Mouse (Mus musculus) embryonic stem cell, embryonic (primary cell): ENCODE data around the gene Efna2.

Source experiments
- CTCF ChIA-PET, 4 experiments: fragments of 300-600 bp in 2 of 4; fragments of 350-600 bp in 2 of 4; sonication (Branson Sonifier 250); formaldehyde crosslinking; loops; one replicate each; lab custom pipeline; 2022; ENCODE audit warnings: inconsistent platforms in 2 of 4; lab: Charles Lee
- POLR2A ChIA-PET, 4 experiments: fragments of 300-600 bp in 2 of 4; fragments of 350-600 bp in 2 of 4; sonication (Branson Sonifier 250); formaldehyde crosslinking; loops; one replicate each; lab custom pipeline; 2022; ENCODE audit warnings: antibody characterized with exemption in 4 of 4, inconsistent platforms in 1 of 4; lab: Charles Lee

Efna2 gene

DNA sequence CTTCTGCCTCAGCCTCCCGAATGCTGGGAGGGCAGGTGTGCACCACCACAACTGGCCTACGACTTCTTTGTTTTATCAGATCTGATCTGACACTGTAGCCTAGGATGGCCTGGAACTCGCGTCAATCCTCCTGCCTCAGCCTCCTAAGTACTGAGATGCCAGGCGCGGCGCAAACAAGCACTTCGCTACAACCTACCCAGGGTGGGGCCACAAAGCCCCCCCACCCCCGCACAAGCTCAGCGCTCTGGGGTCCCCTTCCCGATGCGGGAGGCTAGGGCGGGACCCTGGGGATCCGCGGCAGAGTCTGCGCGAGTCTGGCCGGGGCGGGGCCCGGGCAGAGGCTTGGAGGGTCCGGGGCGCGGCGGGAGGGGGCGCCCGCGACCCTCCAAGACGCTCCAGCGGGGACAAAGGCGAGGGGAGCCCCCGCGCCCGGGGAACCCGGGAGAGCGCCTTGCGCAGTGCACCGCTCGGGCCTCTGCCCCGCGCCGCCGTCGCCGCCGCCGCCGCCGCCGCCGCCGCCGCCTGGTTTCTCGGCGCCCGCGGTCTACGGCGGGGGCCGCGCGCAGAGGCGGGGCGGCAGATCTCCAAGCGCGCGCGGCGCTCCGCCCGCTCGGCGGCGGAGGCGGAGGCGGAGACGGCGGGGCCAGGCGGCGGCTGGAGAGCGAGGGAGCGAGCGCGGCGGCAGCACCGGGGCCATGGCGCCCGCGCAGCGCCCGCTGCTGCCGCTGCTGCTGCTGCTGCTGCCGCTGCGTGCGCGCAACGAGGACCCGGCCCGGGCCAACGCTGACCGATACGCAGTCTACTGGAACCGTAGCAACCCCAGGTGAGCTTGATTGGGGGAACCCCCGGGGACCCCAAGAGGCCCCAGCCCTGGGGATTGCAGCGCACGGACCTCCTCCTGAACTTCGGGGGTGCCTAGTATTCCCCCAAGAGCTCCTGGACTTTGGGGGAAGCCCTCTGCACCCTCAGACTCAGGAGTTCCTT lies at the start of gene Efna2:
Efna2 (plus strand) TSS at position 415 of the 984 bp plus-strand sequence.
- CTCF ChIA-PET = interaction anchor here in 3 of 4 experiments (0.9 to 2.1 kb wide), 12 partner anchors 20 to 327 kb away, joined by 3 to 8 read pairs (median 4); partner anchors contain the start of gene Mum1 (in 1 of the 3)
- POLR2A ChIA-PET = interaction anchor here in 3 of 4 experiments (0.5 to 5.3 kb wide), 20 partner anchors 9 to 134 kb away, joined by 3 to 36 read pairs (median 4); partner anchors contain the start of genes Mum1 (in 2 of the 3), Rps15 (in 2 of the 3), Cirbp (in 1 of the 3) and Dazap1 (in 1 of the 3)

DNA sequence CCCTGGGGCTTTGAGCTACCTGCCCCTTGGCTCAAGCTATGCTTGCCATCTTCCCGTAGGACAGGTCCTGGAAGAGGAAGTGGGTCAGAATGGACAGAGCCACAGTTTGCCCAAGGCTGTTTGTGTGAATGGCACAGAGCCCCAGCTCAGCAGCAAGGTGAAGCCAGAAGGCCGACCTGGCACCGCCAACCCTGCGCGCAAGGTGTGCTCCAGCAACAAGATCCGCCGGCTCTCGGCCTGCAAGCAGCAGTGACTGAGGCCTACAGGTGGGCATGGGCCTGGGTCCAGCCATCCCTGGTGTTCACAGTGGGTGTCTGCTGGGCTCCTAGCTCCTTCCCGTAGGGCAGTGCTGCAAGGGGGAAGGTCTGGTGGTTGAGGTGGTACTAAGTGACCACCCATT lies 49.4 kb upstream of the Efna2 start:
- ChIA-PET POLR2A (interaction anchor here (0.6 to 5.7 kb wide), 49 partner anchors 9 to 276 kb away, joined by 3 to 38 read pairs (median 5); partner anchors contain the start of genes Stk11 (in 3 of the 4), Cbarp (in 2 of the 4), Ptbp1 (in 2 of the 4) and Cirbp (in 1 of the 4)), CTCF (interaction anchor here in 2 of 4 experiments (0.8 to 1.4 kb wide), 5 partner anchors 32 to 246 kb away, joined by 3 to 4 read pairs (median 4); partner anchors contain the start of gene Wdr18 (in 1 of the 2))

DNA sequence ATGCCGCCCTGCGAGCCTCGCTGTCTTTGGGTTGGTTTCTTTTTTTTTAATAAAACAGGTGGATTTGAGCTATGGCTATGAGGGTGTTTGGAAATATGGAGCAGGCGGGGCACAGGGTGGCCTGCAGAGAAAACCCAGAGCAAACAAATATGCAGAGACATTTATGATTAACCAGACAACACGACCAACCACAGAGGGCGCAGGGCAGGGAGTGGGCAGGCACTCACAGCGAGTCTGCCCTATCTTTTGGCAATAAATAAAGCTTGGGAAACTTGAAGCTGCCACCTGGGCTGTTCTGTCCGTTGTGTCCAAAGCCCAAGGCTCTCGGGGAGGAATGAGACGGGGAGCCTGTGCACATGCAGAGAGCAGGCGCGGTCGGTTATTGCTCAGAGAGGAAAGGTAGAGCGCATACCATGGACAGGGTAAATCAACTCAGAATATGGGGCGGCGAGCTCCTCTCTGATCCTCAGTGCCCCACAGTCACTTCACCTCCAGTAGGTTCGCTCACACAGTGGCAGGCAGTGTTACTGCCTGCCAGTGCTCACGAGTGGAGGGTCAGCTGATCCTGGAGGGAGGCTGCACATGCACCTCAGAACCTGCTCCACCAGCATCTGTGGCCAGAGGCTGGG lies 48.8 kb upstream of the Efna2 start:
- POLR2A ChIA-PET = interaction anchor here (0.6 to 5.7 kb wide), 51 partner anchors 9 to 276 kb away, joined by 3 to 38 read pairs (median 5); partner anchors contain the start of genes Stk11 (in 3 of the 4), Cbarp (in 2 of the 4), Cirbp (in 2 of the 4) and Ptbp1 (in 2 of the 4)
- CTCF ChIA-PET = interaction anchor here in 3 of 4 experiments (1.1 to 1.4 kb wide), 4 partner anchors 31 to 245 kb away, joined by 3 to 4 read pairs (median 4); no protein-coding TSS in a partner anchor

DNA sequence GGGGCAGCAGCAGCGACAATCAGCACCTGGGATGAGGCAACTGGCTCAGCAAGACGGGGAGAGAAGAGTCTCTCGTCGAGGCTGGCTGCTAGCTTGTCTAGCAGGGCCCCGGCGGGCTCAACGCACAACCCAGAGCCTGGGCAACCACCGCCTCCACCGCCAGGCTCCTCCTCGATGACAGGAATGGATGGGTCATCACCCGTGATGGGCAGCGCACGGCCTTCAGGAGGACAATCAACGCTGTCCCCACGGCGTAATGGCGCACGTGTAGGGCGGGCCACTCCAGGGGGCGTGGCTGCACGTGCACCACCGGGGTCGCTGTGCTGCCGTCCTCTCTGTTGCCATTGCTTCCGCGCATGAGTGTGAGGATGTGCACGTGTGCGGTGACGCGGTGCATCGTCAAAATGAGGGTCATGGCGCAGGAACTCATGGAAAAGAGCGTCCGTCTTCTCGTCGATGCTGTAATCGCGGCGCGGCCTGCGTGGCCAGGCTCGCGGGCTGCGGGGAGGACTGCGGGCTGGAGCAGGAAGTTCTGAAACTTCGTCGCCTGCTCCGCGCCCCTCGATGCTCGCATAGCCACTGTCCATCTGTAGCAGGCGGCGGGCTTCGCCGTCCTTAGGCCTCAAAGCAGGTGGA lies 47.8 kb upstream of the Efna2 start:
- POLR2A ChIA-PET = interaction anchor here (0.9 to 5.7 kb wide), 36 partner anchors 8 to 267 kb away, joined by 3 to 38 read pairs (median 5); partner anchors contain the start of genes Stk11 (in 3 of the 4), Cirbp (in 2 of the 4), Sbno2 (in 2 of the 4) and Tmem259 (in 2 of the 4)
- CTCF ChIA-PET = interaction anchor here in 2 of 4 experiments (1.1 to 1.4 kb wide), 2 partner anchors 34 to 147 kb away, joined by 3 to 4 read pairs; no protein-coding TSS in a partner anchor

DNA sequence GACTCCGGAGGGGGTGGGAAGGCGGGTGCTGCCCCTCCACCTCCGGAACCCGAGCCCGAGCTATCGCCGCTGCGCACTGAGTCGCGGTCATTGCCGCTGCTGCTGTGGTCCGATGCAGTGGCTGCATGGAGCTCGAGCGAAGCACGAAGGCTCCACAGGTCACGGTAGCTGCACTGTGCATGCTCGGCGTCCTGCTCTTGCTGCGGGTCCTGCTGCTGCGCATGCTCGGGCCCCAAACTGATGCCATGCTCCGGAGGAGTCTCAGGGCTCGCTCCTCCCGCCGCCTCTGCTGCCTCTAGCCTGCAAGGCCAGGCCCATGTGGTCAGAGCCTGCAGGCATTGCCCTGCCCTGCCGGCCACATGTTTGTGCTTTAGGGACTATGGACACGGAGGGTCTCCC lies 47.3 kb upstream of the Efna2 start:
- CTCF ChIA-PET = no interaction called here
- POLR2A ChIA-PET = interaction anchor here in 3 of 4 experiments (0.6 to 5.7 kb wide), 12 partner anchors 9 to 161 kb away, joined by 3 to 29 read pairs (median 4); partner anchors contain the start of genes Cbarp (in 1 of the 3), Cirbp (in 1 of the 3), Grin3b (in 1 of the 3) and Stk11 (in 1 of the 3)

DNA sequence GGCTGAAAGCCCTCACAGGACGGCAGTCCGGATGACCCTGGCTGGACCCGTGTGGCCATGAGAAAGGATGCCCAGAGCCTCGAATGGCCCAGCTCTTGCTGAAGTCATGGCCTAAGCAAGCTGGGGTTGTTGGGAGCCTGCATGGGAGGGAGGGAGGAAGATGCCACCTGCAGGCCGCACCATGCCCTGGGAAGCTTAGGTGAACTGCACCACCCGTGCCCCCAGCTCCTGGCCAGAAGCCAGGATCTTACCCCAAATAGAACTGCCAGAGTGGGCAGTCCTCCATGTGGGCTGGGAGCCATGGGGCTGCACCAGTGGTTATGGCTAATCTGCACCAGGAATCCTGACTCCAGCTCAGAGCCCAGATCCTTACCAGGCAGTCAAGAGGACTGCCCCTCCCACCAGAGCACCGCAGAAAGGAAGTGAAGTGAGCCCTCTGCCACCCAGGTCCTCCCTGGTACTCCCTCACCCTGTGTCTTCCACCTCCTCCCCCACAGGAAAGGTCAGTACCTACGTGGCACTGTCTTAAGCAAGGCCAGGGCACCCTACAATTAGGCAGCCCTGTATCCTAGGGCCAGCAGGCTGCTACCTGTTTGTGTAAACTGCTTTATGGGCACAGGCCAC lies 45.9 kb upstream of the Efna2 start:
- ChIA-PET CTCF (interaction anchor here in 1 of 4 experiments (1.2 kb wide), 1 partner anchor 12 kb away, joined by 3 read pairs; no protein-coding TSS in a partner anchor), POLR2A (interaction anchor here in 3 of 4 experiments (0.5 to 5.7 kb wide), 17 partner anchors 8 to 174 kb away, joined by 3 to 27 read pairs (median 4); partner anchors contain the start of genes Stk11 (in 2 of the 3), Cbarp (in 1 of the 3) and Wdr18 (in 1 of the 3))

DNA sequence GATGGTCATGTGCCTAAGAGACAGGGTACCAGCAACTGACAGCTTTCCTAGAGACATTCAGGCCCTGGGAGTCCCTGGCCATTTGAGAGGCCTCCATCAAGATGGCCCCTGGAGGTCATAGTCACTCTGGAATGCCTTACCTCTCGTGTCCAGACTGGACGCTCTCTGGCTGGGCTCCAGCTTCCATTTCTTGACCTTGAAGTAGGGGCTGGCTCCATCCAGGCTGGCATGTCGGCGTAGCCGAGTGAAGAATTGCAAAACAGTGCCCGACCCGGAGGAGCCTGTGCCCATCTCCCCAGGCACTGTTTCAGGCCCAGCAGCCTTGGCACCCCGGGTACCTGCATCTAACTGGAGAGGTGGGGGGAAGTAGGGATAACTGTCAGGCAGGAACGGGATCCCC lies 44.9 kb upstream of the Efna2 start:
- ChIA-PET POLR2A (interaction anchor here in 3 of 4 experiments (0.6 to 2.1 kb wide), 14 partner anchors 8 to 542 kb away, joined by 3 to 7 read pairs (median 3); partner anchors contain the start of gene Stk11 (in 1 of the 3)), CTCF (no interaction called here)

DNA sequence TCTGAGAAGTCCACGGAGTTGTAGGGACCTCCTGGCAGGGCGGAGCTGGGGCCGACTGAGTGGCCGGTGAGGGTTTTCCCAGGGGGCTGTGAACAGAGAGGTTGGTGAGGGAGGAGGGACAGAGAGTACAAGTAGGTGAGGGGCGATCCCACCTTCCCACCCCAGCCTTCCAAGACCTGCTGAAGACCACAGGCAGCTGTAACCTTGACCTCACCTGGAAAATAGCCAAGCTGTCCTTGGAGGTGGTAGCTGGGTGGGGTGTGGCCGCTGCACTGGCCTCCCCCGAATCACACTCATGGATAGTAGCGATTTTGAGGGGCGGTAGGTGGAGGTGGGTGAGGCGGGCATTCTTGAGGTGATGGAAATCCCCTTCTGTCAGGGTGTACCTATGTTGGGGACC lies 44.1 kb upstream of the Efna2 start:
- ChIA-PET CTCF (interaction anchor here in 1 of 4 experiments (0.6 to 1.7 kb wide), 2 partner anchors 175 to 288 kb away, joined by 3 to 8 read pairs; partner anchors contain the start of gene Wdr18), POLR2A (interaction anchor here in 2 of 4 experiments (1.2 to 2.4 kb wide), 6 partner anchors 15 to 159 kb away, joined by 3 to 11 read pairs (median 4); no protein-coding TSS in a partner anchor)

DNA sequence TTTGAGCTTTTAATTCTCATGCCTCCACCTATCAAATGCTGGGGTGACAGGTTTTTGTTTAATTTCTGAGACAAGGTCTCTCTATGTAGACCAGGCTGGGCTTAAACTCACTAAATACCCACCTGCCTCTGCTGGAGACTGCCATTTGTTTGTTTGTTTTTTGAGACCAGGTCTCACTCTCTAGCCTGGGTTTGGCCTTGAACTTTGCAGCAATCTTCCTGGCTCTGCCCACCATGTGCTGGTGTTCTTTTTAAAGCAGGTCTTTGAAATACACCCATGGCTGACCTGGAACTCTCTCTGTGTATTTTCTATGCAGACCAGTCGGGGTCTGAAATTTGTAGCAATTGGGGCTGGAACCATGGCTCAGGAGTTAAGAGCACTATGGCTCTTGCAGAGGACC lies 43.6 kb upstream of the Efna2 start:
- ChIA-PET POLR2A (interaction anchor here in 2 of 4 experiments (0.6 to 2.4 kb wide), 15 partner anchors 11 to 568 kb away, joined by 3 to 11 read pairs (median 4); partner anchors contain the start of gene Stk11 (in 1 of the 2)), CTCF (interaction anchor here in 1 of 4 experiments (1.7 kb wide), 1 partner anchor 176 kb away, joined by 8 read pairs; the partner anchor contains the start of gene Wdr18)

DNA sequence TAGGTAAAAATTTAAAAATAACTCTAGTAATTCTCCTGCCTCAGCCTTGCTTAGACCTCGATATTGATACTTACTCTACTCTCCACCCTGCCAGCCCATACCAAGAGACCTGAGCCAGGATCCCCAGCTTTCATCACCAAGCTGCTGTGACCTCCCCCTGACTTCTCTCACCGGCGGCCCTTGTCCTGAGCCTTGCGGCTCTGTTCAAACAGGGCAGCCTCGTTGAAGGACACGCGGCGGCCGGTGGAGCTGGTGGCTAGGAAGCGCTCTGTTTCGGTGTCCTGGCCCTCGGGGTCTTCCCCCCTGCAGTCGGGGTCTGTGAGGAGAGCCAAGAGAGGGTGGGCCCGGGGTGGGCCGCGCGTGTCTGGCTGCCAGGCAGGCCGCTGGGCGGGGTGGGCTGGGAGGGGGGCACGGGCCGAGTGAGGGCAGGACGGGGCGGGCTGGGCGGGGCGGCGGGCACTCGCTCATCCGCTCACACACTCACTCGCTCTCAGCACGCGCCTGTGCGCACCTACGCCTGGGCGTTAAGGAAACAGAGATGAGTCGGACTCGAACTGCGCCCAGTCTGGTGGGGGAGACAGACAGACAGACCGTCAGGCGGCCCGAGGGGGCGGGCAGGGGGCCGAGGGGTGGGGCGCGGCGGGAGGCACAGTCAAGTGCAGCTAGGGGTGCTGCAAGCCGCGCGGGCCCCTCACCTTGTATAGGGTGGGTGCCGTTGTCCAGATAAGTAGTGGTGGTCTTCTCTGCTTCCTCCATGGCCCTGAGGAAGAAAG lies 42.9 kb upstream of the Efna2 start:
- POLR2A ChIA-PET = interaction anchor here in 3 of 4 experiments (0.6 to 2.4 kb wide), 18 partner anchors 8 to 568 kb away, joined by 3 to 10 read pairs (median 4); partner anchors contain the start of gene Stk11 (in 2 of the 3)
- CTCF ChIA-PET = interaction anchor here in 2 of 4 experiments (0.6 to 1.7 kb wide), 2 partner anchors 12 to 176 kb away, joined by 5 to 8 read pairs; partner anchors contain the start of genes Midn (in 1 of the 2) and Wdr18 (in 1 of the 2)

DNA sequence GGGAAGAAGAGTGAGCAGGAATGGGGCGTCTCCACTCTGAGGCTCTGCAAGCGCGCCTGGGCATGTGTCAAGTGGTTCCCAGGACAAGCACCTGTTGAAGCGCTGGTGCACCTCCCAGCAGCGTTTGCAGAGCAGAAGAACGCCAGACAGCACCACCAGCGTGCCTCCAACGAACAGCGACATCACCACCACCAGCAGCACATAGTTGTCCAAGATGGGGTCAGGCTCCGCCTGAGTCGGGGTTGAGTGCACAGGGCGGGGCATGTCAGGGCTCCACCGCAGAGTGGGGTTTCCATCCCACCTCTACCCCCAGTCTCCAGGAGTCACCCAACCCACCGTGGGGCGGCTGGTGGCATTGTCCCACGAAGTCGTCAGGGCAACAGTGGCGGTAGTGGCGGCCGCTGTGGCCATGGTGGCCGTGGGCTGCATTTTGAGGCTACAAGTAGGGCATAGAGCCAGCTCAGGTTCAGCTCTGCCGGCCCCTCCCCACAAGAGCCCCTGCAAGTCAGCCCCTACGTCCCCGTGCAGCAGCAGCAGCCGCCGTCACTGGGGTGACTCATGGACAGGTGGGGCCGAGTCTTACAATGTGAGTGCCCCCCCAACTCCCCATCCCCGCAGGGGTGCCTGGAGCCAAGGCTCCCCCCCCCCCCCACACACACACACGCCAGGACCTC lies 42.2 kb upstream of the Efna2 start:
- ChIA-PET POLR2A (interaction anchor here in 2 of 4 experiments (1.0 to 2.4 kb wide), 7 partner anchors 9 to 123 kb away, joined by 3 to 10 read pairs (median 3); partner anchors contain the start of gene Stk11 (in 2 of the 2)), CTCF (no interaction called here)

DNA sequence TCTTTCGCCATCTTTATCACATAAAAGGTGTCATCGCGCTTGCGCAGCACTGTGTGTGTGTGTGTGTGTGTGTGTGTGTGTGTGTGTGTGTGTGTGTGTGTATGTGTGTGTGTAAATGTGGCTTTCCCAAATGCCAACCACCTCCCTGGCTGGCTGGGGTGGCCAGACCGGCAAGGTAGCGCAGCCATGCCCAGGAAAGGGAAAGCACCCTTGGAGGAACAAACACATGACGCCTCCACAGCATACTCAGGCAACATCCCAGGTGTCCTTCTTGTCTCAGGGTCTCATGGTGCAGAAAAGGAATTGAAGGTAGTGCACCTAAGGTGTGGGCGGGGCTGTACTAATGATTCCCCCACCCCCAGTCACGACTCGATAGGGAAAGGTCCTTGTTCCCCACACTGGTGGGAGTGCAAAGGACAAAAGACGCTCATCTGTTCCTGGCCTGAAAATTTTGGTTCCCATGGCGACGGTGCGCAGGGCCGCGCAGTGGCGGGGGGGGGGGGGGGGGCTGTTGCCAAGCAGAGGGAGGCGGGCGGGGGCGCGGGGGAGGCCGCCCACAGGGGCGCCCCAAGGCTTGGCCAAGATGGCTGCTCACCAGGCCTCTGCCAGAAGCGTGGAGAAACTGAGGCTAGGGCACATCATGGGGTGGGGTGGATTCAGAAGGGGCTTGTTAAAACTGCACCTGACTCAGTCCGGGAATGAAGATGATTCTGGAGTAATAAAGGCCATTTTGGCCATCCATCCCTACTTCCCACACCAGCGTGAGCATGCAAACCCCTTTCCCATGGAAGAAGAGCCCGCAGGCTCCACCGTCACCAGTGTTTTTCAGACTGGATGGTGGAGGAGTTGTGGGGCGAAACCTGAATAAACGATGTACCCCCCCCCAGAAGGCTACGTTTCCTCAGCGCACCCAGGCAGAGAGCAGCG lies 41.4 kb upstream of the Efna2 start:
- ChIA-PET POLR2A (interaction anchor here in 1 of 4 experiments (1.4 kb wide), 1 partner anchor 22 kb away, joined by 3 read pairs; the partner anchor contains the start of gene Stk11), CTCF (no interaction called here)
